Mouse (Mus musculus): ENCODE data around the gene Dlgap1. TPM values are rescaled to one million over a fixed set of nuclear protein-coding genes. Genes with fewer than 3 reads are reported as not detected.

Gene Dlgap1
- polyA plus RNA-seq, 1 experiment from 2014 or later = 34.5 TPM

DNA sequence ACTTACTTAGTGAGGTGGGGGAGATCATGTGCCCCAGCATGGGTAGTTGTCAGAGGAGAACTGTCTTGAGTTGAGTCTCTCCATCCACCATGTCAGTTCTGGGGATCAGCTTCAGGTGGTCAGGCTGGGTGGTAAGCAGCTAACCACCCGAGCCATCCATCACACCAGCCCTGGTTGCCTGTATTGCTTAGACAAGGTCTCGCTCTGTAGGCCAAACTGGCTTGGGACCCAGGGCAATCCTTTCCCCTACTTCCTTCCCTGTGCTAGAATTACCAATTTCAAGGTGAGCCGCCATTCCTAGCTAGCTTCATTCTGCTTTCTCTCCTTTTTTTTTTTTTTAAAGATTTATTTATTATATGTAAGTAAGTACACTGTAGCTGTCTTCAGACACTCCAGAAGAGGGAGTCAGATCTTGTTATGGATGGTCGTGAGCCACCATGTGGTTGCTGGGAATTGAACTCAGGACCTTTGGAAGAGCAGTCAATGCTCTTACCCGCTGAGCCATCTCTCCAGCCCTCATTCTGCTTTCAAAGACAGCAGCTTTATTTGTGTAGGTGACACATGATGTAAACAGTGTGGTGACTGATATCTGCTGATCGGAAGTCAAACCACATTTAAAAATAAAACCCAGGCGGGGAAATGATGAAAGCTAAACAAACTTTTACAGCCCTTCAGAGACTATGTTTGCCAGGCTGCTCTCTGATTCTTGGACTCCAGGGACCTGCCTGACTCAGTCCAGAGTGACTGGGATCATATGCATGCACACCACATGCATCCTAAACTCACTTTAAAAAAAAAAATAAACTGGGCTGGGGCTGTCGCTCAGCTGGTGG is 828.3 kb downstream of the Dlgap1 start:
- no peak overlapping the region for H3K4me2 ChIP-seq (ENCODE audit: low read length)
- ATAC-seq = no peak
- H3K9me3 ChIP-seq (replicated peaks; ENCODE audit: control insufficient read depth, low read length, poor library complexity, severe bottlenecking) = no peaks in the 10 kb centered on the region
- H3K9ac ChIP-seq (ENCODE audit: low read depth, low read length) = no peak overlapping the region
- H3K27me3 ChIP-seq (ENCODE audit: control insufficient read depth, insufficient read depth, low read depth, low read length) = no peaks in the 10 kb centered on the region
- H3K4me1 ChIP-seq (ENCODE audit: control insufficient read depth, insufficient read depth, low read length) = peaks cover 5% of the 10 kb centered on the region; the same call in 1 of the 2 replicates
- H3K4me3 ChIP-seq (ENCODE audit: low read depth, low read length) = no peak overlapping the region
- 85% methylated on average over 8 of the region's 8 CpGs for whole genome bisulfite sequencing
- no peak overlapping the region for H3K27ac ChIP-seq (ENCODE audit: low read length)
- H3K36me3 ChIP-seq (ENCODE audit: control insufficient read depth, insufficient read depth, low read length) = no peaks in the 10 kb centered on the region

DNA sequence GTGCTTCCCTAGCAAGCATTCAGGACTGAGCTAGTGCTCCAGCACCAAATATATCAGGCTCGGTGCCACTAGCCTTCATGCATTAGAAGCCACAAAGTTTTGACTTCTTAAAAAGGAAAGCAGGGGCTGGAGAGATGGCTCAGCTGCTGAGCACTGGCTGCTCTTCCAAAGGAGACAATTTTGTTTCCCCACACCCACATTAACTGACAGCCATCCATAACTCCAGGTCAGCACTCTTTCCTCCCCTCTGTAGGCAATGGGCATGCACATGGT is 828.8 kb downstream of the Dlgap1 start:
- ATAC-seq = no peak
- no peaks in the 10 kb centered on the region for H3K36me3 ChIP-seq (ENCODE audit: control insufficient read depth, insufficient read depth, low read length)
- 85% methylated on average over 1 of the region's 1 CpGs for WGBS
- H3K4me1 ChIP-seq (ENCODE audit: control insufficient read depth, insufficient read depth, low read length) = peaks cover 5% of the 10 kb centered on the region; the same call in 1 of the 2 replicates
- no peak overlapping the region for H3K4me2 ChIP-seq (ENCODE audit: low read length)
- no peak overlapping the region for H3K4me3 ChIP-seq (ENCODE audit: low read depth, low read length)
- no peaks in the 10 kb centered on the region for H3K9me3 ChIP-seq (replicated peaks; ENCODE audit: control insufficient read depth, low read length, poor library complexity, severe bottlenecking)
- H3K9ac ChIP-seq (ENCODE audit: low read depth, low read length) = no peak overlapping the region
- H3K27ac ChIP-seq (ENCODE audit: low read length) = no peak overlapping the region
- no peaks in the 10 kb centered on the region for H3K27me3 ChIP-seq (ENCODE audit: control insufficient read depth, insufficient read depth, low read depth, low read length)

DNA sequence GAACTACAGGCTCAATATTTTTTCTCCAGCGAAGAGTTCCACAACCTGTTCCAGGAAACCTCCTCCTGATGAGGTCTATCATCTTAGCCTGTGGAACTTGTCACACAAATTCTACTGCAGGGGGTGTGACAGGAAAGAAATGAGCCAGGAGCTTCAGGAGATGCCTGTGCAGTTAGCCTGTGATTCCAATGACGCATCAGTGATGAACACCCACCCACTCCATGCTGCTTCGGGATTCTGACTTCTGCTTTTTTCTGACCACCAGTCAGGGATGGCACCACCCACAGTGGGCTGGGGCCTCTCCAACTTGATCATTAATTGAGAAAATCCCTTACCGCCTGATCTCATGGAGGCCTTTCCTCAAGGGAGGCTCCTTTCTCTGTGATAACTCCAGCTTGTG is 830.4 kb downstream of the Dlgap1 start:
- no peak overlapping the region for H3K4me3 ChIP-seq (ENCODE audit: low read depth, low read length)
- H3K4me2 ChIP-seq (ENCODE audit: low read length) = no peak overlapping the region
- H3K27me3 ChIP-seq (ENCODE audit: control insufficient read depth, insufficient read depth, low read depth, low read length) = no peaks in the 10 kb centered on the region
- no peaks in the 10 kb centered on the region for H3K36me3 ChIP-seq (ENCODE audit: control insufficient read depth, insufficient read depth, low read length)
- peaks cover 2% of the 10 kb centered on the region; the same call in 1 of the 2 replicates for H3K4me1 ChIP-seq (ENCODE audit: control insufficient read depth, insufficient read depth, low read length)
- H3K9me3 ChIP-seq (replicated peaks; ENCODE audit: control insufficient read depth, low read length, poor library complexity, severe bottlenecking) = no peaks in the 10 kb centered on the region
- no peak overlapping the region for H3K9ac ChIP-seq (ENCODE audit: low read depth, low read length)
- 77% methylated on average over 4 of the region's 4 CpGs for WGBS
- no peak for ATAC-seq
- H3K27ac ChIP-seq (ENCODE audit: low read length) = no peak overlapping the region

DNA sequence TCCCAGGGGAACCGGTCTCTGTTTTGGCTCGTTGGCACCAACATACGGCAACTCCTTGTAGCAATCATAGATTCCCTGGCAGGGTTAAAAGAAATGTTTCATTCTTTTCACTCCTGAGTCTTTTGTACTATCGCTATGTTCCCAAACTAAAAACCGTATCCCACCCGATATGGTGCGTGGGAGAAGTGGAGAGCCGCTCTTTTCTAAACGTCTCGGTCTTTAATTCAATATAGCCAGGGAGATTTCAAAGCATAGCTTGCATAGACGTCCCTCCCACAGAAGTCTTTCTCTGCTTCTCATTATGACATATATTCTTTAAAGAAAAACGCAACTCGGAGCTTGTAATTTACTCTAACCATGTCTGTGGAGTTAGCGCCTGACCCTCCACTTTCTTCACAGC is 833.1 kb downstream of the Dlgap1 start:
- 75% methylated on average over 14 of the region's 14 CpGs for WGBS

DNA sequence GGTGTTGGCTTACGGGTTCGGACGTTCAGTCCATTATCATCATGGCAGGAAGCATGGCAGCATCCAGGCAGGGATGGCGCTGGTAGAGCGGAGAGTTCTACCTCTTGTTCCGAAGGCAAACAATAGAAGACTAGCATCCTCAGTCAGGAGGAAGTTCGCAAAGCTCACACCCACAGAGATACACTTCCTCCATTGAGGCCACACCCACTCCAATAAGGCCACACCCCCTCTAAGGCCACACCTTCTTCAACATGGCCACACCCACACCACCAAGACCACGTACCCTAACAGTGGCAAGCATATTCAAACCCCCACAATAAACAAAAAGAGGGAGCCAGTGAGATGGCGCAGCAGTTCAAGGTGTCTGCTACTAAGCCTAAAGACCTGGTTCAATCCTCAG is 837.0 kb downstream of the Dlgap1 start:
- no peak overlapping the region for H3K27ac ChIP-seq (ENCODE audit: low read length)
- no peaks in the 10 kb centered on the region for H3K4me1 ChIP-seq (ENCODE audit: control insufficient read depth, insufficient read depth, low read length)
- H3K36me3 ChIP-seq (ENCODE audit: control insufficient read depth, insufficient read depth, low read length) = no peaks in the 10 kb centered on the region
- no peak overlapping the region for H3K4me3 ChIP-seq (ENCODE audit: low read depth, low read length)
- H3K4me2 ChIP-seq (ENCODE audit: low read length) = no peak overlapping the region
- no peaks in the 10 kb centered on the region for H3K9me3 ChIP-seq (replicated peaks; ENCODE audit: control insufficient read depth, low read length, poor library complexity, severe bottlenecking)
- peaks cover 4% of the 10 kb centered on the region; the same call in 1 of the 2 replicates for H3K27me3 ChIP-seq (ENCODE audit: control insufficient read depth, insufficient read depth, low read depth, low read length)
- 98% methylated on average over 9 of the region's 9 CpGs for WGBS
- ATAC-seq = no peak
- no peak overlapping the region for H3K9ac ChIP-seq (ENCODE audit: low read depth, low read length)

More for the DNA sequence above, 833.1 kb downstream of the Dlgap1 start:
- Histone ChIP-seq H3K4me2 (ENCODE audit: low read length) (no peak overlapping the region), H3K36me3 (ENCODE audit: control insufficient read depth, insufficient read depth, low read length) (no peaks in the 10 kb centered on the region), H3K27ac (ENCODE audit: low read length) (no peak overlapping the region), H3K9me3 (replicated peaks; ENCODE audit: control insufficient read depth, low read length, poor library complexity, severe bottlenecking) (no peaks in the 10 kb centered on the region), H3K9ac (ENCODE audit: low read depth, low read length) (no peak overlapping the region), H3K27me3 (ENCODE audit: control insufficient read depth, insufficient read depth, low read depth, low read length) (no peaks in the 10 kb centered on the region), H3K4me3 (ENCODE audit: low read depth, low read length) (no peak overlapping the region), H3K4me1 (ENCODE audit: control insufficient read depth, insufficient read depth, low read length) (no peaks in the 10 kb centered on the region)
- ATAC-seq = no peak

DNA sequence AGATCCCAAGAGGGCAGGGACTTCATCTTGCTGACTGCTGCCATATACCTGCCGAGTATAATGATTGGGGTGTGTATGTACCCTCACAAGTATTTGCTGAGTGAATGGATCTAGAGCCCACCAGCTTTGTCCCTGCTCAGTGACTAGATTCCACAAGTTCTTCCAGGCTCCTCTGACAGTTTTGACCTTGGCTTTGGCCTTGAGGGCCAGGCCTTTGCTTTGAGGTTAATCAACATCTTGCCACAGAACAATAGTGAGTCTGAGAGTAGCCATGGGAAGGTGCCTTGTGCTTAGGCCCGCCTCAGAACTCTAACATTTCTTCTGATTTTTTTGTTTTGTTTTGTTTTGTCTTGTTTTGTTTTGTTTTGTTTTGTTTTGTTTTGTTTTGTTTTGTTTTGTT is 837.7 kb downstream of the Dlgap1 start:
- H3K27me3 ChIP-seq (ENCODE audit: control insufficient read depth, insufficient read depth, low read depth, low read length) = peaks cover 4% of the 10 kb centered on the region; the same call in 1 of the 2 replicates
- no peak for ATAC-seq
- no peak overlapping the region for H3K27ac ChIP-seq (ENCODE audit: low read length)
- no peaks in the 10 kb centered on the region for H3K4me1 ChIP-seq (ENCODE audit: control insufficient read depth, insufficient read depth, low read length)
- H3K36me3 ChIP-seq (ENCODE audit: control insufficient read depth, insufficient read depth, low read length) = no peaks in the 10 kb centered on the region
- H3K4me3 ChIP-seq (ENCODE audit: low read depth, low read length) = no peak overlapping the region
- H3K4me2 ChIP-seq (ENCODE audit: low read length) = no peak overlapping the region
- 88% methylated on average over 2 of the region's 2 CpGs for WGBS
- H3K9me3 ChIP-seq (replicated peaks; ENCODE audit: control insufficient read depth, low read length, poor library complexity, severe bottlenecking) = no peaks in the 10 kb centered on the region
- H3K9ac ChIP-seq (ENCODE audit: low read depth, low read length) = no peak overlapping the region

DNA sequence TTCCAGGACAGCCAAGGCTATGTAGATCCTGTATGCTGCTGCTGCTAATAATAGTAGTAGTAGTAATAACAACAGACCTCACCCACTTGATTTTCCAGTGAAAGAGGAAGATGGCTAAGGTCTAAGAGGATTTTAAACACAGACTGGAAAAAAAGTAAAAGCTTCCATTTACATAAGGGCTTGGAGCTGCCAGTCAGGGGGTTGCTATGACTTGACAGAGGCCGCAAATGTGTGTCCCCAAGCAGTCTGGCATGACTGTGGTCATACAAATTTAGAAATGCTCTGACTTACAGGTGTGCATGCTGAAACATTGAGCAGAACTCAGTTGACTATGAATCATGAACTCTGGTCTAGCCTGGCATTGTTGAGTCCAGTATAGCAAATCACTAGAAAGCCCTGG is 839.0 kb downstream of the Dlgap1 start:
- Histone ChIP-seq H3K4me1 (ENCODE audit: control insufficient read depth, insufficient read depth, low read length) (no peaks in the 10 kb centered on the region), H3K27me3 (ENCODE audit: control insufficient read depth, insufficient read depth, low read depth, low read length) (peaks cover 4% of the 10 kb centered on the region; the same call in 1 of the 2 replicates), H3K4me3 (ENCODE audit: low read depth, low read length) (no peak overlapping the region), H3K9me3 (replicated peaks; ENCODE audit: control insufficient read depth, low read length, poor library complexity, severe bottlenecking) (no peaks in the 10 kb centered on the region), H3K27ac (ENCODE audit: low read length) (no peak overlapping the region), H3K4me2 (ENCODE audit: low read length) (no peak overlapping the region), H3K36me3 (ENCODE audit: control insufficient read depth, insufficient read depth, low read length) (no peaks in the 10 kb centered on the region), H3K9ac (ENCODE audit: low read depth, low read length) (no peak overlapping the region)
- 94% methylated on average over 1 of the region's 1 CpGs for WGBS
- no peak for ATAC-seq

DNA sequence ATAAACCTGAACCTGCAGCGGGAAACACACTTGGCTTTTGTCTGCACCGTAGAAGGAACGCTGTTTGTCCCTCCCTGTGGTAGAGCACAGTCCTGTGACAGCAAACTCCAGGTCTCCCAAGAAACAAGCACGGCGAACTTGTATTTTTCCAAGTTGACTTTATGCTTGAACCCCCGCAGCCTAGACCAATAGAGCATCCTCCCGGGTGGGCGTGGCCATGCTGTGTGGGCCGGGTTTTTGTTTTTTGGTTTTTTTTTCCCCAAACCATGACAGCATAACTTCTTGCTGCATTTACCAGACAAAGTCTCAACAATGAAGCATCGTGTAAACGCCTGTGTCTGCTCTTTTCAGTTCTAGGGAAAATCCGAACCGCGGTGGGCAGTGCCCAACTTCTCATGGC is 840.0 kb downstream of the Dlgap1 start:
- H3K4me2 ChIP-seq (ENCODE audit: low read length) = no peak overlapping the region
- H3K27me3 ChIP-seq (ENCODE audit: control insufficient read depth, insufficient read depth, low read depth, low read length) = peaks cover 4% of the 10 kb centered on the region; the same call in 1 of the 2 replicates
- ATAC-seq = no peak
- no peaks in the 10 kb centered on the region for H3K36me3 ChIP-seq (ENCODE audit: control insufficient read depth, insufficient read depth, low read length)
- no peak overlapping the region for H3K27ac ChIP-seq (ENCODE audit: low read length)
- no peaks in the 10 kb centered on the region for H3K4me1 ChIP-seq (ENCODE audit: control insufficient read depth, insufficient read depth, low read length)
- H3K9me3 ChIP-seq (replicated peaks; ENCODE audit: control insufficient read depth, low read length, poor library complexity, severe bottlenecking) = no peaks in the 10 kb centered on the region
- no peak overlapping the region for H3K9ac ChIP-seq (ENCODE audit: low read depth, low read length)
- 35% methylated on average over 14 of the region's 14 CpGs for WGBS
- H3K4me3 ChIP-seq (ENCODE audit: low read depth, low read length) = no peak overlapping the region

DNA sequence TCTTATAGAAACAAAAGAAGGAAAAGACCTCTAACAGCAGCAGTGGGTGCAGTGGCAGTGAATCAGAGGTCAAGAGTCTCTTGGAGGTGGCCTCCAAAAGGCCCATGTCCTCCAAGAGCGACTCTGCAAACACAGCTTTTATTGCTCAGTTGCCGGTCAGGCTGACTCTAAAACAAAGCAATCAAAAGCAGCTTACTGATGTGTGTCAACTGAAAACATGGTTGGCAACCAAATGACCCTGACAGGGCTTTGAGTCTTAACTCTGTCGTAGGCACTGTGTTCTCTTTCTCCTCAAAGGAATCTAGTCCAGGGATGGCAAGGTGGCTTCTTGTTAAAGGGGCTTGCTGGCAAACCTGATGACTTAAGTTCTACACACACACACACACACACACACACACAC is 840.9 kb downstream of the Dlgap1 start:
- Histone ChIP-seq H3K4me2 (ENCODE audit: low read length) (no peak overlapping the region), H3K27me3 (ENCODE audit: control insufficient read depth, insufficient read depth, low read depth, low read length) (peaks cover 4% of the 10 kb centered on the region; the same call in 1 of the 2 replicates), H3K4me1 (ENCODE audit: control insufficient read depth, insufficient read depth, low read length) (no peaks in the 10 kb centered on the region), H3K27ac (ENCODE audit: low read length) (no peak overlapping the region), H3K9me3 (replicated peaks; ENCODE audit: control insufficient read depth, low read length, poor library complexity, severe bottlenecking) (no peaks in the 10 kb centered on the region), H3K9ac (ENCODE audit: low read depth, low read length) (no peak overlapping the region), H3K36me3 (ENCODE audit: control insufficient read depth, insufficient read depth, low read length) (no peaks in the 10 kb centered on the region), H3K4me3 (ENCODE audit: low read depth, low read length) (no peak overlapping the region)
- WGBS = 30% methylated on average over 3 of the region's 3 CpGs
- no peak for ATAC-seq
